Mouse (Mus musculus) neutrophil, adult 5-6 weeks (primary cell): ENCODE results near the gene Arid3b. TPM values are rescaled to one million over a fixed set of nuclear protein-coding genes. Genes with fewer than 3 reads are reported as not detected.

Source experiments
- ATAC-seq: fragments of 151-379, 151-347 bp; 2 replicates; pipeline ENCODE4 v1.8.0; 2017; ENCODE audit warnings: mild to moderate bottlenecking, moderate TSS enrichment; ENCODE audit not compliant: insufficient number of reproducible peaks, poor library complexity, low FRiP score, severe bottlenecking; ENCODE audit errors: extremely low read depth
- total RNA-seq: library from RNA; stranded (forward); fragments of 200-1000 nt; gene quantifications from 2 replicates; pipeline ENCODE4 v1.2.3, GENCODE M21; 2017

Arid3b gene
- total RNA-seq, 1 experiment from 2014 or later, result 51.3 TPM

- ATAC-seq, result no peak
Observed at GRCm38 (mm10) chr9:57833762-57834471, 2.7 kb downstream of the Arid3b start.

- peak; percentile 50 for ATAC-seq
Observed at GRCm38 (mm10) chr9:57831267-57832082, 5.1 kb downstream of the Arid3b start.

- ATAC-seq, result no peak
Observed at GRCm38 (mm10) chr9:57829812-57830557, 6.6 kb downstream of the Arid3b start.

DNA sequence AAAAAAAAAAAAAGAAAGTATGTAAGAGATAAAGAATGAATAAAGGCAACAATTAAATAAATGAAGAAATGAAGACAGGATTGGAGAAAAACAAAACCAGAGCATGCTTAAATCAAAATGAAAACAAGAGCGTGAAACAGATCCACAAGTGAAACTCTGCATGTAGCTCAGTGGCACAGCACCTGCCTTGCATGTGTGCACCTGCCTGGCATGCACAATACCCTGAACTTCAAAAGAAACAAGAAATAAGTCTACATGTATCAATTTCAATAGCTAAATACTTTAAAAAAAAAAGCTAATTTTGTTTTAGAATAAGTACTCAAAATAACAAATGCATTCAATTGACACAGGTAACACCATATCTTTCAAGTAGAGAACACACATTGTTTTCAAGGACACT lies 13.2 kb downstream of the Arid3b start:
- ATAC-seq, result no peak

- ATAC-seq, result no peak
Observed at GRCm38 (mm10) chr9:57822812-57823211, 13.8 kb downstream of the Arid3b start.

DNA sequence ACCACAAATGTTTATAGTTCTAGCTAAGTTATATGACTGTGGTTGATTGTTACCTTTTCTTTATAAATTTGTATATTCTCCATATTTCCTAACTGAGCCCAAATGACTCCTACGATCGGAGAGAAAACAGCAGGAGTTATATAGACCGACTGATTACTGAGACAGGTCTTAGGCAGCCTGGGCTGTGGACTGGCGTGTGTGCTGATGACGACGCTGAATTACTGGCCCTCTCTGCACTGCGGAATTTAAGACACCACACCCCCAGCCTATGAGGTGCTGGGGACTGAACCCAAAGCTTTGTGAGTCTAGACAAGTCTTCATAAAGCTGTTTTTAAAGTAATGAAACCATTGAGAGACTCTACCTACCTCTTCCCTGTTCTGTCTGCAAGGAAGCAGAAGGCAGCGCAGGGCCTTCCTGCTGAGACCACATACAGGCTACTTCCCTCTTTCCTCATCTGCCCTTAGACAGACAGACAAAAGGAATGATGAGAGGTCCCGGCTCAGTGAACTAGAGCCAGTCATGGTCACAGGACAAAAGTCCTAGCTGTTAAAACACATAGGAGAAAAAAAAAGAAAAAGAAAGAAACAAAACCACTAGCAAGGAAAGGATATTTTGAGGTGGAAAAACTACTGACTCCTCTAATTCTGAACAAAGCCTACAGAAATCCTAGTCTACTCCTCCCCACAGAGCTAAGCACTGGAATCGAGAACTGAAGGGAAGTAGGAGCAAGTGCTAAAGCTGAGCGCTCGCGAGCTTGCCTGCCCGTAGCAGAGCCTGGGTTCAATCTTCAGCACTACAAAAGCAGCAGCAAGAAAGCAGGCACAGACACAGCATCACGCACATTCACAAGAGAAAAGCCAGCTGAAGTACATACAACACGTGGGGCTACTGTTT lies 16.2 kb downstream of the Arid3b start:
- ATAC-seq, result peak; percentile 53; the same call in 1 of the 2 replicates

DNA sequence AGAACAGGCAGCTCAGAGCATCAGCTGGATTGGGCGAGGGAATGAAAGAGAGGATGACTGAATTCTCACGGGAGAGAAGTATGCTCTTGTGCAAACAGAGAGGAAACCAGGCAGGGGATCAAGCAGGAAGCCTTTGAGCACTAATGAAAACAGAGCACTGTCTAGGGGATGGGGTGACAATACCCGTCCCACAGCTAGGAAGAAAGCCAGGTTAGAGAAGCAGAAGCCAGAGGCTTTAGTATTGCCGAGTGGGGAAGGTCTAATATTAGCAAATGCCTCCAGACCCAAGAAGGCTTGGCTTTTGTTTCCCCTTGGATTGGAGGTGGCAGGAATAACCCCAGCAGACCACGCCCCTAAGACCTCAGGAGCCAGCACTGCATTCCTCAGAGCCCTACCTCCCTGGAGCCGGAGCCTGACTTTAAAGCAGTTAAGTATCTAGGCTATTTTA lies 19.3 kb downstream of the Arid3b start:
- ATAC-seq, result no peak

GRCm38 (mm10) chr9:57814866-57815265 lies 21.7 kb downstream of the Arid3b start:
- ATAC-seq, result no peak

DNA sequence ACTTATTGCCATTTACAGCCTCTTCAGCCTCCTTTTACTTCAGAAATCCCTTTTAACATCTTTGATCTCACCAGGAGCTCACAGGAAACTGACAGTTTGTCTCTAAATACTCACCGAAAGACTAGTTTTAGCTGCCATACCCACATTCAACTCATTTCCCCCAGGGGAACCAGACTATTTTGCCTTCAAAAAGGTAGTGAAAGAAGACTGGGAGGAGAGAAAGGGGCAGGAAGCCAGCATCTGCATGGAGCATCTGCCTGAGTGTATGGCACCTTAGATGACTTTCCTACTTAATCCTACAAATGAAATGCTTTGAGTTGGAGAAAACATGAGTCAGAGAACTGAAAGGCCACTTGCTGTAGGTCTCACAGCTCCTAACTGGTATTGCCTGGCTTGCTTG lies 22.6 kb downstream of the Arid3b start:
- ATAC-seq, result no peak

GRCm38 (mm10) chr9:57811793-57812733 lies 24.5 kb downstream of the Arid3b start:
- ATAC-seq, result no peak

GRCm38 (mm10) chr9:57810691-57811090 lies 25.9 kb downstream of the Arid3b start:
- no peak for ATAC-seq

DNA sequence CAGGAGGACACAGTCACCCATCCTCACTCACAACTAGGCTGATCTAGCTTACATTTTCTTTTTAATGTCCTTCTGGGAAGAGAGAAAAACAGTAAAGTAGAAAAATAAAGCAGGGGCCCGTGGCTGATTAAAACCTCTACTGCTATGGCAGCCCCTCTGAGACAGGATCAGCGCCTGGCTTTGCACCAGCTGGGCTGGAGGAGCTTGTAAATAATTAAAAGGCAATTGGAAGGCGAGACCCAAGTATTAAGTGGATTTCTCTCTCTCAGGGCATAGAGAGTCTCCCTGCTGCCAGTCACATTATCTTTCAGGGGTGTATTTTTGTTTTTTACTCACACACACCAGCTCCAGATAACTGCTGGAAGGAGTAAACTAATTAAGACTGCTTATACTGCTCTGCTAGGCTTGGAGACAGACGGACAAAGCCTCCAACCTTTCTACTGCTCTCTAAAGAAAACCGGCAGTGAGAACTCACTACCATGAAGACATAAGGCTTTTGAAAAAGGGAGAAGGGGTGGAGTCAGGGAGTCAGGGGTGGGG lies 27.8 kb downstream of the Arid3b start:
- no peak for ATAC-seq

- ATAC-seq, result no peak
Observed at GRCm38 (mm10) chr9:57807174-57807651, 29.4 kb downstream of the Arid3b start.

GRCm38 (mm10) chr9:57806066-57806481 lies 30.5 kb downstream of the Arid3b start:
- ATAC-seq, result no peak

- no peak for ATAC-seq
Observed at GRCm38 (mm10) chr9:57805087-57805737, 31.4 kb downstream of the Arid3b start.

- no peak for ATAC-seq
Observed at GRCm38 (mm10) chr9:57803839-57804238, 32.8 kb downstream of the Arid3b start.

DNA sequence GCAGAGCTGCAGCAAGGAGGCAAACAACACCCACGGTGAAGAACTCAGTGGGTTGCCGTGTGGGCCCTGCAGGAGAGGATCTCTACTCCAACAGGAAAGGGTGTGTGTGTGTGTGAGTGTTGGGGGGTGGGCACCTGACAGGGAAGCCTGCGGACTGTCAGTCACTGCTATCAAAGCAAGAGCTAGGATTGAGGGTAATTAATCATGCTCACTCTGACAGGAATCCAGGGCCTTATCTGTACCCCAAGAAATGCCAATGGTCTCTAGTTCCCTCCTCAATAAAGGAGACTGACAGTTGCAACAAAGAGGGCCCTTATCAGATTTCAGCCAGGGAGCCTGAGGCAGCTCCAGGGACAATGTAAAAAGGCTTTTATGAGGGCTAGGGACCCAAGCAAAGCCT lies 33.5 kb downstream of the Arid3b start:
- ATAC-seq, result no peak
